Mouse (Mus musculus): ENCODE measurements around the gene Ccnl1.

Ccnl1 gene

GRCm38 (mm10) chr3:65928614-65929272, 29.3 kb downstream of the Ccnl1 start:
- intact Hi-C loops (cut with DNase I): loop anchor here (5.0 kb wide), 3 partner anchors 56 to 541 kb away; partner anchors contain the start of gene Tiparp

GRCm38 (mm10) chr3:65927685-65928084, 30.4 kb downstream of the Ccnl1 start:
- intact Hi-C loops (cut with DNase I): loop anchor here (5.0 kb wide), 3 partner anchors 55 to 540 kb away; partner anchors contain the start of gene Tiparp

GRCm38 (mm10) chr3:65927101-65927501, 30.9 kb downstream of the Ccnl1 start:
- intact Hi-C loops (cut with DNase I): loop anchor here (5.0 kb wide), 3 partner anchors 55 to 540 kb away; partner anchors contain the start of gene Tiparp

DNA sequence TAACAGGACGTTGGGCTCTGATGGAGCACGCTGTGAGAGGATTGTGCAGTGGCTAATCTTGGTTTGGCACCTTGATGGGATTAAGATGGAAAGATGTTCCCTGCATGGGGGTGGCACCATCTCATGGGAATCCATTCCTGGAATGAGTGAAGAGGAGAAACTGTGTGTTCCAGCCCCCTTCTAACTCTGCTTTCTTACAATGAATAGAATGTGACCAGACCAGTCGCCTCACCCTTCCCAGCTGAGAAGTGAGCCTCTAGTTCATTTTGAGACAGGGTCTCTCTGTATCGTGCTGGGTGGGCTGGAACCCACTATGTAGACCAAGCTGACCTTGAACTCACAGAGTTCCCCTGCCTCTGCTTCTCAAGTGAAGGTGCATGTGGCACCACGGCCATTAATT, 31.6 kb downstream of the Ccnl1 start:
- intact Hi-C loops (cut with DNase I): loop anchor here (5.0 kb wide), 3 partner anchors 54 to 539 kb away; partner anchors contain the start of gene Tiparp

GRCm38 (mm10) chr3:65925058-65925740, 32.9 kb downstream of the Ccnl1 start:
- intact Hi-C loops (cut with DNase I): loop anchor here (5.0 kb wide), 3 partner anchors 53 to 538 kb away; partner anchors contain the start of gene Tiparp

- intact Hi-C loops (cut with DNase I): no loop called here
Measured at GRCm38 (mm10) chr3:65922420-65922819, 35.6 kb downstream of the Ccnl1 start.

DNA sequence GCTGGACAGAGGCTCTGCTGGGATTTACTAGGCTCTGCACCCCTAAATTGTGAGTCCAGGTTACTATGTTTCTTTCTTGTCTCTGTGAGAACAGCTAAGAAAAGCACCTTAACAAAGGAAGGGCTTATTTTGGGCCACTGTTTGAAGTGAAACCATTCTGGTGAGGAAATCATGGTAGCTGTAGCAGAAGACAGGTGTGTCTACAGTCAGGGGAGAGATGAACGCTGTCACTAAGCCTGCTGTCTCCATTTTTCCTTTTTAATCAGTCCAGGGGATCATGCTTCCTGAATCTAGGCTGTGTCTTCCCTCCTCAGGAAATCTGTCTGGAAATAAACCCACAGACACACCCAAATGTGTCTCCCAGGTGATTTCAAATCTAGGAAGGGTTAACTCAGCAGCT, 36.4 kb downstream of the Ccnl1 start:
- intact Hi-C loops (cut with DNase I): no loop called here

GRCm38 (mm10) chr3:65919016-65919415, 39.0 kb downstream of the Ccnl1 start:
- intact Hi-C loops (cut with DNase I): no loop called here

GRCm38 (mm10) chr3:65912928-65913327, 45.1 kb downstream of the Ccnl1 start:
- intact Hi-C loops (cut with DNase I): no loop called here

- intact Hi-C loops (cut with DNase I): no loop called here
Measured at GRCm38 (mm10) chr3:65912217-65912616, 45.8 kb downstream of the Ccnl1 start.

- intact Hi-C loops (cut with DNase I): no loop called here
Measured at GRCm38 (mm10) chr3:65911265-65911664, 46.8 kb downstream of the Ccnl1 start.

DNA sequence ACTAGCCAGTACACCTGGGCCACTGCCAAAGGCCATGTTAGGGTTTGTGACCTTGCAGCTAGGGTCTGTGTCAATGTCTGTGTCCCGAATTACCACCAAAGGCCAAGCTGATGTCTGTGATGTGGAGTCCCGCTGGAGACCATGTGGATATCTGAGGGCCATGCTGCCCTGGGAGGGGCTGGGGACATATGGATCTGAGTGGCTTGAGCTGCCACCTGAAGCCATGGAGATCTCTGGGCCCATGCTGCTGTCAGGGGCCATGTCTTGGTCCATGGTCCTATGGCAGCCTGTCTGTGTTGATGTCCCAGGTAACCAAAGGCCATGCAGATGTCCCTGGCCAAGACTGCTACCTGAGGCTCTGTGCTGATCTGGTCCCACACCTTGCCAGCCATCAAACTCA, 48.6 kb downstream of the Ccnl1 start:
- intact Hi-C loops (cut with DNase I): no loop called here

- intact Hi-C loops (cut with DNase I): no loop called here
Measured at GRCm38 (mm10) chr3:65907536-65907935, 50.5 kb downstream of the Ccnl1 start.

GRCm38 (mm10) chr3:65905281-65906169, 52.5 kb downstream of the Ccnl1 start:
- intact Hi-C loops (cut with DNase I): no loop called here

- intact Hi-C loops (cut with DNase I): no loop called here
Measured at GRCm38 (mm10) chr3:65904711-65905110, 53.3 kb downstream of the Ccnl1 start.

GRCm38 (mm10) chr3:65904106-65904505, 53.9 kb downstream of the Ccnl1 start:
- intact Hi-C loops (cut with DNase I): no loop called here

GRCm38 (mm10) chr3:65898598-65899278, 59.3 kb downstream of the Ccnl1 start:
- intact Hi-C loops (cut with DNase I): no loop called here

DNA sequence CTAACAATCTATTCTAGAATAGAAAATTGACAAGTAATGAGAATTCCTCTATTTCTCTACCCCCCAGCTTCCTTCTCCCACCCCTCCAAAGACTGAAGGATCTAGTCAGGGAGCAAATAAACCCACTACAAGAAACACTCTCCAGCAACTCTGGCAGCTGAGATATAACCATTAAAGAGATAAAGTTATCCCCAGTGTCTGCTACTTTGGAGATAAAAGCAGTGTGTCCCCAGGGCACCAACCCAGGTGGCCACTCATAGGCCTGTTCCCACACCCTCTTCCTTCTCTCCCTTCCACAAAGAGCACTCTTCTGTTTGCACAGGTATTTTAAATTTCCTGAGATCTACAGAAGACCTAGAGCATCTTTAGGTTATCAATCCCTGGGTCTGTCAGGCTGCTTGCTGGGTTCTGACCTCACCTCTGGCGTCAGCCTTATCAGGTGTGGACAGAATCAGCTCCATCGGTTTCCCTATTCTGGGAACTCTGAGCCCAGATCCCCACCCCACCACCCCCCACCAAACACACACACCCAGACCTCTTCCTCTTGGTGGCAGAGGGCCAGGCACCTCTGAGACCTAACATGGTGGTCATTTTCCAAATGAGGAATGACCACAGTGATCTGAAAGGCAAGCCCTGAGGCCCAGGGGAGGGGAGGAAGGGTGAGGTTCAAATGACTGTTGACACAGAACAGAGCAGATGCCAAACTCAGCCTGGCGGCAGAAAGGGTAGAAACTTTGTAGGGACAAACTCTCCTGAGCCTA, 60.6 kb downstream of the Ccnl1 start:
- intact Hi-C loops (cut with DNase I): no loop called here

All from adrenal gland (tissue).